Mouse (Mus musculus) embryonic facial prominence, embryonic 11.5 days (tissue): ENCODE data around the gene Ccnh. TPM values are rescaled to one million over a fixed set of nuclear protein-coding genes. Genes with fewer than 3 reads are reported as not detected.

Source experiments
- ATAC-seq: fragments of 200-750 bp; cut with Nextera tagmentation; replicated peaks from 2 replicates; pipeline ENCODE4 v1.8.0; 2017; ENCODE audit warnings: low read depth; ENCODE audit not compliant: insufficient number of reproducible peaks, low FRiP score, low TSS enrichment
- DNase-seq: peaks from one replicate; pipeline ENCODE4 v3.0.0-alpha.2; 2015; ENCODE audit warnings: low spot score
- H3K27ac ChIP-seq: fragments of 300-500 bp; sonication (generic); replicated peaks from 2 replicates; pipeline ENCODE4 v1.5.1; 2014; ENCODE audit warnings: mild to moderate bottlenecking, low read depth, low read length, control low read depth
- H3K27me3 ChIP-seq: fragments of 300-500 bp; sonication (generic); 2 replicates; pipeline ENCODE4 v1.6.1; 2014; ENCODE audit warnings: mild to moderate bottlenecking, low read length, moderate library complexity, mixed read lengths; ENCODE audit not compliant: control insufficient read depth, insufficient read depth
- H3K36me3 ChIP-seq: fragments of 300-500 bp; sonication (generic); replicated peaks from 2 replicates; pipeline ENCODE4 v1.6.1; 2014; ENCODE audit warnings: low read depth, mild to moderate bottlenecking, low read length, moderate library complexity, mixed read lengths; ENCODE audit not compliant: control insufficient read depth, insufficient read depth
- H3K4me1 ChIP-seq: fragments of 300-500 bp; sonication (generic); 2 replicates; pipeline ENCODE4 v1.6.1; 2014; ENCODE audit warnings: low read length, mixed read lengths; ENCODE audit not compliant: control insufficient read depth, insufficient read depth
- H3K4me2 ChIP-seq: fragments of 300-500 bp; sonication (generic); 2 replicates; pipeline ENCODE4 v1.6.1; 2014; ENCODE audit warnings: low read depth, mild to moderate bottlenecking, control low read depth, low read length, moderate library complexity
- H3K4me3 ChIP-seq: fragments of 300-500 bp; sonication (generic); 2 replicates; pipeline ENCODE4 v1.5.1; 2014; ENCODE audit warnings: low read depth, low read length, control low read depth
- H3K9ac ChIP-seq: fragments of 300-500 bp; sonication (generic); replicated peaks from 2 replicates; pipeline ENCODE4 v1.6.1; 2014; ENCODE audit warnings: mild to moderate bottlenecking, control low read depth, low read length
- H3K9me3 ChIP-seq: fragments of 300-500 bp; sonication (generic); replicated peaks from 2 replicates; pipeline ENCODE4 v1.6.1; 2016; ENCODE audit warnings: mild to moderate bottlenecking, low read length, inconsistent platforms, mixed read lengths; ENCODE audit not compliant: control insufficient read depth
- WGBS: fragments of 180-500 bp; shearing (Covaris S2); extraction: QIAGEN DNeasy Blood & Tissue Kit; methylation state at CpG from one replicate; pipeline ENCODE4 v1.1.7; 2014; 5-methylcytosine and 5-hydroxymethylcytosine counted together
- polyA plus RNA-seq: library from polyadenylated mRNA; unstranded; fragments of >200 nt; fragmentation: Nextera tagmentation; extraction: Ambion mirVana; gene quantifications from 2 replicates; pipeline ENCODE4 v1.2.1, GENCODE M21; 2014

Ccnh gene
- polyA plus RNA-seq, 1 experiment from 2014 or later: 121 TPM

DNA sequence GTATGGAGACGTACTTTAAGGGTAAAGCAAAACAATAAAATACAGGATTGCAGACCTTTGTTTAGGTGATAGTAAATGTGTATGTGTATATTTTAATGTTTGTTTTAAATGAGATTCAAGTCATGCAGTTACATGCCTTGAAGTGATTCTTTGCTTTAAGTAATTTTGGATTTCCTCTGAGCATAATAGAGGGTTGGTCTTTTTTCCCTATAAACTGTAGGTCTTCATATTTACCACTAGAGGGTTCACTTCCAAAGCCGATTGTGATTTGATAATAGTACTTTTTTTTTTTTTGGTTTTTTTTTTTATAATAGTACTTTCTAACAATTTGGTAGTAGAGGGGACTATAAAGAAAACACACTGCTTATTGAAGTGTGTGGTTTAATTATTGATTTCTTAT lies 18.3 kb downstream of the Ccnh start:
- Histone ChIP-seq H3K36me3 (no peaks in the 10 kb centered on the region; the same call in 1 of the 2 replicates), H3K4me2 (no peak overlapping the region), H3K9me3 (no peaks in the 10 kb centered on the region), H3K9ac (no peak overlapping the region), H3K4me1 (no peaks in the 10 kb centered on the region), H3K27me3 (no peaks in the 10 kb centered on the region), H3K4me3 (no peak overlapping the region), H3K27ac (no peak overlapping the region)
- ATAC-seq: no peak
- DNase-seq: no peak
- 79% methylated on average over 2 of the region's 2 CpGs for WGBS

DNA sequence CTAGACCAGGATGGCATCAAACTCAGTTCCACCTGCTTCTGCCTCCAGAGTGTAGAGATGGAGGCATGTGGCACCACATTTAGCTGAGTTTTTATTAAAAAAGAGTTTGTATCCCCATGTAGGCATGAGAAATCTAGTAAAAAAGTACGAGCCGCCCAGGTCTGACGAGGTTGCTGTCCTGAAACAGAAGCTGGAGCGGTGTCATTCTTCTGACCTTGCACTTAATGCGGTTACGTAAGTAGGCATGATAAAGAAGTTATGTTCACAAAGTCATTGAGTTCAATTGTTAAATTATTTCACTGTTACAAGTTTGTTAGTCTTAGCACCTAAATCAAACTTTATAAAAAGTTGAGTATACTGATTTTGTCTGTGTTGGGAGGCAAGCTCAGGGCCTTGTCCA lies 19.4 kb downstream of the Ccnh start:
- DNase-seq (no peak), ATAC-seq (no peak)
- Histone ChIP-seq H3K9ac (no peak overlapping the region), H3K4me2 (no peak overlapping the region), H3K27ac (no peak overlapping the region), H3K9me3 (no peaks in the 10 kb centered on the region), H3K4me1 (no peaks in the 10 kb centered on the region), H3K4me3 (no peak overlapping the region), H3K27me3 (no peaks in the 10 kb centered on the region), H3K36me3 (no peaks in the 10 kb centered on the region)
- 94% methylated on average over 6 of the region's 6 CpGs for WGBS

DNA sequence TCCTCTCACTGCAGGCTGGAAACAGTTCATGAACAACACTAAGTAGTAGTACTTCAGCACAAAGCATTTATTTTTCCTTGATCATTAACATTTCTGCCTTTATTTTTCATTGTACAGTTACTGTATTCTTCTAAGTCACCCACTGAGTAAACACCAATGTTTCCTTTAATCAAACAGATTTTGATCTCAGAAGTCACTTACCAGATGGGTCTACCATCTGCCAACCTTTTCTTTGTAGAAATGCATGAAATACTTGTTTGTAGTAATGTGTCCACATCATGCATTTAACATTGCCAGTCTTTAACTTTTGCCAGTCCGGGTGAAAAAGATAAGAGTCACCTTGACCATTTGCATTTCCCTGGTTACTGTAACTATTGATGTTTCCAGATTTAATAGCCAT lies 21.1 kb downstream of the Ccnh start:
- no peak overlapping the region for H3K4me2 ChIP-seq
- no peak for ATAC-seq
- H3K4me3 ChIP-seq: no peak overlapping the region
- no peak for DNase-seq
- no peaks in the 10 kb centered on the region for H3K27me3 ChIP-seq
- 100% methylated on average over 1 of the region's 1 CpGs for WGBS
- no peaks in the 10 kb centered on the region for H3K9me3 ChIP-seq
- no peak overlapping the region for H3K27ac ChIP-seq
- no peaks in the 10 kb centered on the region for H3K36me3 ChIP-seq
- no peak overlapping the region for H3K9ac ChIP-seq
- no peaks in the 10 kb centered on the region for H3K4me1 ChIP-seq

DNA sequence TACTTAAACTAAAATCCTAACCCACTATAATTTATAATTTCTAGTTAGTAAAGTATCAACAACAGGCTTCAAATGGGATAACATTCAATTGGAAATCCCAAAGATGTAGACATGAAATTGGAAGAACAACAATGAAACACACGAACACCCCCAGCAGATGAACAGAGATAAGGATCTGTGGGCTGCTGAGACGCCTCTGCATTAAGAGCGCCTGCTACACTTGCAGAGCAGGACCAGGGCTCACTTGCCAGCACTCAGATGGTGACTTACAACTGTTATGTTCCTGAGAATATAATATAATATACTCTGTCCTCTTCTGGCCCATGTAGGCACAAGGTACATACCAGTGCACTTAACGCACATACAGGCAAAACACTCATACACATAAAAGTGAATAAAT lies 29.4 kb downstream of the Ccnh start:
- no peak for ATAC-seq
- H3K27ac ChIP-seq: no peak overlapping the region
- no peak overlapping the region for H3K4me3 ChIP-seq
- no peaks in the 10 kb centered on the region for H3K9me3 ChIP-seq
- no peaks in the 10 kb centered on the region for H3K4me1 ChIP-seq
- no peak for DNase-seq
- H3K4me2 ChIP-seq: no peak overlapping the region
- no peaks in the 10 kb centered on the region; the same call in 1 of the 2 replicates for H3K36me3 ChIP-seq
- no peaks in the 10 kb centered on the region for H3K27me3 ChIP-seq
- WGBS: 82% methylated on average over 4 of the region's 4 CpGs
- no peak overlapping the region for H3K9ac ChIP-seq

- DNase-seq: no peak
- no peak overlapping the region for H3K4me2 ChIP-seq
- 85% methylated on average over 7 of the region's 7 CpGs for WGBS
- no peaks in the 10 kb centered on the region for H3K36me3 ChIP-seq
- H3K27ac ChIP-seq: no peak overlapping the region
- H3K9ac ChIP-seq: no peak overlapping the region
- H3K4me3 ChIP-seq: no peak overlapping the region
- H3K27me3 ChIP-seq: no peaks in the 10 kb centered on the region
- ATAC-seq: no peak
- H3K4me1 ChIP-seq: no peaks in the 10 kb centered on the region
- H3K9me3 ChIP-seq: no peaks in the 10 kb centered on the region
Measured at GRCm38 (mm10) chr13:85238760-85239159, 49.6 kb downstream of the Ccnh start.

Other genes with a start within 250 kb of the Ccnh start
- gene Rasa1, start 99.7 kb downstream of the Ccnh start, polyA plus RNA-seq: 50.1 and 50.6 TPM in 2 replicates